8 mouse cellular contexts compared by ENCODE assay signal in the genomic region with DNA sequence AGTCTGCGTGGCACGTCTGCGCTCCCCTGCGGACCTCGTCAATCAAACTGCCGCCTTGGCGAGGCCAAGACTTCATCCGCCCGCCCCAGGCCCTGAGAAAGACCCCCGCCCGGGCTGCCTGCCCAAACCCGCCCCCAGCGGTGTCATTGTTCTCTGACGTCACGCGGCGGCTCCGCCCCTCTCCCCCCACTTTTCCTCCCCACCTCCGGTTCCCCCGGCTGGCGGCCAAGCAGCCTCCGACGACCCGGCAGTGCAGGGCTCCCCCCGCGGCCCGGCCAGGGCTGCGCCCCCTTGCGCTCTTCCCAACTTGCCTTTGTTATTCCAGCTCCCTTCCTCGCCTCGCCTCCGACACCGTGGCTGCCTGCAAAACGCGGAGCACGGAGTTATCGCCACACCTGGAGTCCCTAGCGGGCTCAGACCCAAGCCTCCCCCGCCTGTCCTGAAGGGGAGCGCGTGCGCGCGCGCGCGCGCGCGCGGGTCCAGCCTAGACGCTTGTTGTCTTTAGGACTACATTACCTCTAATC. TPM values are rescaled to one million over a fixed set of nuclear protein-coding genes. Genes with fewer than 3 reads are reported as not detected.
A peak's percentile ranks its signal among the peaks of the same experiment; 100 is the strongest.
DNase-seq lines count a peak whose midpoint lies in the region; ATAC-seq and TF ChIP-seq lines count a peak whose summit lies in the region.

No protein-coding gene starts in this region.

- under 1% methylated on average over 52 of the region's 52 CpGs for WGBS in forebrain, embryonic 15.5 days
- 2% methylated on average over 51 of the region's 52 CpGs for WGBS in liver, postnatal 0 days (ENCODE audit: insufficient replicate concordance)
- 0% methylated on average over 52 of the region's 52 CpGs for WGBS in neural tube, embryonic 13.5 days

- intact Hi-C loops in heart, postnatal 25 days (cut with DNase I) = loop anchor here (1.0 to 10.0 kb wide), 5 partner anchors 79 to 963 kb away; no protein-coding TSS in a partner anchor

- H3K4me1 ChIP-seq in forebrain, embryonic 15.5 days = peaks cover 45% of the 10 kb centered on the region
- H3K4me1 ChIP-seq in liver, postnatal 0 days (ENCODE audit: insufficient read depth) = peaks cover 29% of the 10 kb centered on the region
- H3K4me1 ChIP-seq in neural tube, embryonic 13.5 days (replicated peaks) = peaks cover 48% of the 10 kb centered on the region

- H3K4me3 ChIP-seq in forebrain, embryonic 15.5 days = peak overlapping the region; percentile 95
- H3K4me3 ChIP-seq in liver, postnatal 0 days (ENCODE audit: low read depth, low read length) = peak overlapping the region; percentile 80
- H3K4me3 ChIP-seq in neural tube, embryonic 13.5 days = peak overlapping the region; percentile 100

- ATAC-seq in forebrain, embryonic 15.5 days (replicated peaks) = peak; percentile 77
- peak; percentile 68 for ATAC-seq in liver, postnatal 0 days
- peak; percentile 87 for ATAC-seq in neural tube, embryonic 13.5 days (ENCODE audit: low read depth)

- no peaks in the 10 kb centered on the region for H3K27me3 ChIP-seq in forebrain, embryonic 15.5 days
- H3K27me3 ChIP-seq in liver, postnatal 0 days (ENCODE audit: insufficient read depth, low read length) = no peaks in the 10 kb centered on the region
- H3K27me3 ChIP-seq in neural tube, embryonic 13.5 days = 0 out of 2 replicates have a peak, but pooled peaks cover 3% of the 10 kb centered on the region

- H3K36me3 ChIP-seq in forebrain, embryonic 15.5 days = no peaks in the 10 kb centered on the region
- no peaks in the 10 kb centered on the region for H3K36me3 ChIP-seq in liver, postnatal 0 days (replicated peaks; ENCODE audit: insufficient read depth, low read length)
- no peaks in the 10 kb centered on the region for H3K36me3 ChIP-seq in neural tube, embryonic 13.5 days

- peak; percentile 12; the same call in 1 of the 2 replicates for TF ChIP-seq EP300 in liver, postnatal 0 days (IDR thresholded peaks at IDR 0.05; ENCODE audit: low read depth)

- H3K27ac ChIP-seq in forebrain, embryonic 15.5 days (replicated peaks) = peak overlapping the region; percentile 100
- peak overlapping the region; percentile 99 for H3K27ac ChIP-seq in liver, postnatal 0 days (ENCODE audit: low read depth)
- peak overlapping the region; percentile 100 for H3K27ac ChIP-seq in neural tube, embryonic 13.5 days (replicated peaks)

- H3K9ac ChIP-seq in forebrain, embryonic 15.5 days (replicated peaks) = peak overlapping the region; percentile 97
- peak overlapping the region; percentile 75 for H3K9ac ChIP-seq in liver, postnatal 0 days (replicated peaks)
- peak overlapping the region; percentile 100 for H3K9ac ChIP-seq in neural tube, embryonic 13.5 days

- no peaks in the 10 kb centered on the region for H3K9me3 ChIP-seq in forebrain, embryonic 15.5 days
- H3K9me3 ChIP-seq in liver, postnatal 0 days (ENCODE audit: low read length) = no peaks in the 10 kb centered on the region
- no peaks in the 10 kb centered on the region for H3K9me3 ChIP-seq in neural tube, embryonic 13.5 days

- peak; percentile 65 to 84 for DNase-seq in CD8-positive naive resting alpha-beta T cell, adult 2 months (ENCODE audit: low read depth in 2 of 2, low spot score in 2 of 2)
- DNase-seq in c-Kit-positive CD71-positive TER-119-positive erythroid progenitor cells, embryonic 14.5 days (ENCODE audit: low spot score) = peak; percentile 67
- peak; percentile 95 for DNase-seq in heart, postnatal 25 days (ENCODE audit: low spot score)
- peak; percentile 91 for DNase-seq in layer of hippocampus, adult 11-12 months (ENCODE audit: low spot score)
- peak; percentile 94 for DNase-seq in liver, postnatal 0 days
- peak; percentile 92 for DNase-seq in telencephalon, adult 2 months (ENCODE audit: low read depth, low spot score)

- peak overlapping the region; percentile 77 for H3K4me2 ChIP-seq in forebrain, embryonic 15.5 days (replicated peaks)
- H3K4me2 ChIP-seq in liver, postnatal 0 days (ENCODE audit: low read depth, low read length) = peak overlapping the region; percentile 99
- H3K4me2 ChIP-seq in neural tube, embryonic 13.5 days = peak overlapping the region; percentile 99

- peak; percentile 72 for TF ChIP-seq CTCF in liver, postnatal 0 days (IDR thresholded peaks at IDR 0.05; ENCODE audit: low read depth)

RNA-seq across cellular contexts. Expression of gene Zmiz1, which starts 1.5 kb away (rescaled TPM):
- 57.5 and 63.9 TPM in 2 replicates for polyA plus RNA-seq in forebrain, embryonic 15.5 days (2015; fragmentation: Nextera tagmentation; extraction: Ambion mirVana)
- 10 to 100 TPM; 40.2 to 49.9 TPM for total RNA-seq in heart, postnatal 25 days (2021)
- polyA plus RNA-seq in liver, postnatal 0 days (2015; fragmentation: Nextera tagmentation; extraction: Ambion mirVana) = 3.6 and 4.3 TPM in 2 replicates
- 57.2 and 66.2 TPM in 2 replicates for polyA plus RNA-seq in neural tube, embryonic 13.5 days (2015; fragmentation: Nextera tagmentation; extraction: Ambion mirVana)

Comparison
In these comparisons a context has a peak if more than half of its experiments do, and no peak if none do; other contexts are left out.
1. Peak in every context shown above with its lines: DNase-seq, ATAC-seq, H3K4me3 ChIP-seq and H3K27ac ChIP-seq.
2. RNA of gene Zmiz1, which starts 1.5 kb away (polyA plus RNA-seq): 57.5 to 63.9 TPM in forebrain, embryonic 15.5 days and 57.2 to 66.2 TPM in neural tube, embryonic 13.5 days; 3.6 to 4.3 TPM in liver, postnatal 0 days; every median in the first group is over 10 times any median in the second.